Mouse (Mus musculus): ENCODE results near the gene Bco2.

Bco2 gene

GRCm38 (mm10) chr9:50555094-50555446 lies at the start of gene Bco2:
Gene Bco2 (minus strand): TSS chr9:50555181.
- DNase-seq (ENCODE audit: low read depth, low spot score), result no peak

GRCm38 (mm10) chr9:50604338-50604737 lies 49.4 kb upstream of the Bco2 start:
- no peak for DNase-seq (ENCODE audit: low read depth, low spot score)

GRCm38 (mm10) chr9:50603998-50604324 lies 49.0 kb upstream of the Bco2 start:
- no peak for DNase-seq (ENCODE audit: low read depth, low spot score)

- DNase-seq (ENCODE audit: low read depth, low spot score), result peak; percentile 98
These were observed 48.4 kb upstream of the Bco2 start, which contains the start of the genes Sdhd and Timm8b for GRCm38 (mm10) chr9:50603189-50603997. Gene Sdhd (minus strand): TSS chr9:50603812. Gene Timm8b (plus strand): TSS chr9:50603910.

GRCm38 (mm10) chr9:50602055-50602845 lies 47.3 kb upstream of the Bco2 start:
- DNase-seq (ENCODE audit: low read depth, low spot score), result no peak

- DNase-seq (ENCODE audit: low read depth, low spot score), result no peak
These were observed 46.6 kb upstream of the Bco2 start for GRCm38 (mm10) chr9:50601536-50601935.

- DNase-seq (ENCODE audit: low read depth, low spot score), result no peak
These were observed 42.0 kb upstream of the Bco2 start for GRCm38 (mm10) chr9:50596973-50597372.

GRCm38 (mm10) chr9:50594794-50595417 lies 39.9 kb upstream of the Bco2 start:
- DNase-seq (ENCODE audit: low read depth, low spot score), result no peak

GRCm38 (mm10) chr9:50593544-50593943 lies 38.6 kb upstream of the Bco2 start:
- peak; percentile 61 for DNase-seq (ENCODE audit: low read depth, low spot score)

GRCm38 (mm10) chr9:50592955-50593354 lies 38.0 kb upstream of the Bco2 start:
- no peak for DNase-seq (ENCODE audit: low read depth, low spot score)

GRCm38 (mm10) chr9:50590856-50591518 lies 36.0 kb upstream of the Bco2 start:
- DNase-seq (ENCODE audit: low read depth, low spot score), result peak; percentile 46

GRCm38 (mm10) chr9:50586955-50587354 lies 32.0 kb upstream of the Bco2 start:
- DNase-seq (ENCODE audit: low read depth, low spot score), result no peak

GRCm38 (mm10) chr9:50585145-50585818 lies 30.3 kb upstream of the Bco2 start:
- DNase-seq (ENCODE audit: low read depth, low spot score), result no peak

- no peak for DNase-seq (ENCODE audit: low read depth, low spot score)
These were observed 25.4 kb upstream of the Bco2 start for GRCm38 (mm10) chr9:50580370-50580769.

- DNase-seq (ENCODE audit: low read depth, low spot score), result peak; percentile 34
These were observed 14.9 kb upstream of the Bco2 start for GRCm38 (mm10) chr9:50569599-50570525.

GRCm38 (mm10) chr9:50567881-50568280 lies 12.9 kb upstream of the Bco2 start:
- no peak for DNase-seq (ENCODE audit: low read depth, low spot score)

- DNase-seq (ENCODE audit: low read depth, low spot score), result no peak
These were observed 12.4 kb upstream of the Bco2 start for GRCm38 (mm10) chr9:50567372-50567771.

GRCm38 (mm10) chr9:50565940-50566339 lies 11.0 kb upstream of the Bco2 start:
- no peak for DNase-seq (ENCODE audit: low read depth, low spot score)

- DNase-seq (ENCODE audit: low read depth, low spot score), result no peak
These were observed 10.2 kb upstream of the Bco2 start for GRCm38 (mm10) chr9:50565173-50565572.

GRCm38 (mm10) chr9:50561918-50562360 lies 7.0 kb upstream of the Bco2 start:
- DNase-seq (ENCODE audit: low read depth, low spot score), result no peak

All from brain, adult 2 months (tissue).